Mouse (Mus musculus) intestine, embryonic 14.5 days (tissue): ENCODE measurements at regions not wholly inside any gene's neighbourhood (a gene's known extent, or its start where the extent isn't known, plus 50 kb on each side); places are given as distances from the start of the nearest gene placed in this dataset.

Experiments
- ATAC-seq: fragments of 200-750 bp; cut with Nextera tagmentation; replicated peaks from 2 replicates; pipeline ENCODE4 v1.8.0; 2017; ENCODE audit warnings: low read depth, moderate number of reproducible peaks, moderate TSS enrichment, moderate library complexity; ENCODE audit not compliant: low FRiP score, low TSS enrichment
- DNase-seq: peaks from one replicate; pipeline ENCODE4 v3.0.0-alpha.2; 2018; ENCODE audit warnings: low spot score
- H3K27ac ChIP-seq: fragments of 300-500 bp; sonication (generic); 2 replicates; pipeline ENCODE4 v1.5.1; 2014; ENCODE audit warnings: low read depth, mild to moderate bottlenecking, control low read depth
- H3K27me3 ChIP-seq: fragments of 300-500 bp; sonication (generic); replicated peaks from 2 replicates; pipeline ENCODE4 v1.6.1; 2014; ENCODE audit warnings: low read length, control low read depth; ENCODE audit not compliant: control insufficient read depth, insufficient read depth
- H3K36me3 ChIP-seq: fragments of 300-500 bp; sonication (generic); 2 replicates; pipeline ENCODE4 v1.6.1; 2014; ENCODE audit warnings: low read length, control low read depth; ENCODE audit not compliant: control insufficient read depth, insufficient read depth
- H3K4me1 ChIP-seq: fragments of 300-500 bp; sonication (generic); replicated peaks from 2 replicates; pipeline ENCODE4 v1.6.1; 2014; ENCODE audit warnings: low read length, control low read depth, mixed read lengths; ENCODE audit not compliant: control insufficient read depth, insufficient read depth
- H3K4me2 ChIP-seq: fragments of 300-500 bp; sonication (generic); 2 replicates; pipeline ENCODE4 v1.6.1; 2014; ENCODE audit warnings: low read length
- H3K4me3 ChIP-seq: fragments of 300-500 bp; sonication (generic); 2 replicates; pipeline ENCODE4 v1.5.1; 2014; ENCODE audit warnings: low read depth, low read length, control low read depth, mixed read lengths
- H3K9ac ChIP-seq: fragments of 300-500 bp; sonication (generic); 2 replicates; pipeline ENCODE4 v1.6.1; 2014; ENCODE audit warnings: mild to moderate bottlenecking, low read length
- H3K9me3 ChIP-seq: fragments of 300-500 bp; sonication (generic); 2 replicates; pipeline ENCODE4 v1.6.1; 2016; ENCODE audit warnings: low read length, control low read depth; ENCODE audit not compliant: control insufficient read depth
- whole genome bisulfite sequencing: fragments of 180-500 bp; shearing (Covaris S2); extraction: QIAGEN DNeasy Blood & Tissue Kit; methylation state at CpG from one replicate; pipeline ENCODE4 v1.1.7; 2014; 5-methylcytosine and 5-hydroxymethylcytosine counted together

DNA sequence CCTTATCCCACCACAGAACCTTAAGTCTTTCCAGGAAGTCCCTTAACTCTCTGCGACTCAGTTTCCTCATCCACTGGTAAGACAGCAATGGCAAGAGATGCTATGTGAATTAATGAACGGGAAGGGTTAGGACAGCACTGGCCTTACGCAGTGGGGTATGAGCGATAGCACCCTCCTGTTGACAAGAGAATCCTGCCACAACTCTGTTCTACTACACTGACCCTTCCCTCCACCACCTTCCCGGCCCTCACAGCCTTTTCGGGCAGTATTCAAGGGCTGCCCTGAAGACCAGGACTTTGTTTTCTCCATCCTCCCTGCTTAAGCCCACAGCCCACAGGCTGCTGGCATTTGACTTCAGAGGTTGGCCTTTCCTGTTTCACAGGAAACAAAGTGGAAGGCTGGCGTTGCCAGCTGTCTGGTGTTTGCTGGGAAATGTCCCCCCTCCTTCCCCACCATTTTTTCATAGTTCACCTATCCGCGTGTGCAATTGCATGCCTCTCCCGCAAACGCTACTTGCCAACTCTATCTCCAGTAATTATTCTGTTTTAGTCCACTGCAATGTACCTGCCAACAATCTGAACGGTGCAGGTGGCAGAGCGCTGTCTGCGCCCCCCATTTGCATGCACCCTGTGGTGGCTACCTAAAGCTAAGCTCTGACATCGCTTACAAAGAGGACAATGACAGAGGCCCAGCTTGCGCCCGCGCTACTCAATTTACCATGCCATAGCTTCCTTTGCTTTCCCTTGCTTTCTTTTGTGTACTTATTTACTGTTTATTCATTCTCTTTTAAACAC is 251.2 kb upstream of the Sp8 start:
- H3K27me3 ChIP-seq, result no peaks in the 10 kb centered on the region
- no peak for DNase-seq
- ATAC-seq, result no peak
- no peaks in the 10 kb centered on the region for H3K4me1 ChIP-seq
- 45% methylated on average over 18 of the region's 18 CpGs for WGBS
- no peak overlapping the region for H3K9ac ChIP-seq
- H3K4me3 ChIP-seq, result no peak overlapping the region
- H3K9me3 ChIP-seq, result no peaks in the 10 kb centered on the region
- no peaks in the 10 kb centered on the region for H3K36me3 ChIP-seq
- no peak overlapping the region for H3K27ac ChIP-seq
- H3K4me2 ChIP-seq, result no peak overlapping the region

DNA sequence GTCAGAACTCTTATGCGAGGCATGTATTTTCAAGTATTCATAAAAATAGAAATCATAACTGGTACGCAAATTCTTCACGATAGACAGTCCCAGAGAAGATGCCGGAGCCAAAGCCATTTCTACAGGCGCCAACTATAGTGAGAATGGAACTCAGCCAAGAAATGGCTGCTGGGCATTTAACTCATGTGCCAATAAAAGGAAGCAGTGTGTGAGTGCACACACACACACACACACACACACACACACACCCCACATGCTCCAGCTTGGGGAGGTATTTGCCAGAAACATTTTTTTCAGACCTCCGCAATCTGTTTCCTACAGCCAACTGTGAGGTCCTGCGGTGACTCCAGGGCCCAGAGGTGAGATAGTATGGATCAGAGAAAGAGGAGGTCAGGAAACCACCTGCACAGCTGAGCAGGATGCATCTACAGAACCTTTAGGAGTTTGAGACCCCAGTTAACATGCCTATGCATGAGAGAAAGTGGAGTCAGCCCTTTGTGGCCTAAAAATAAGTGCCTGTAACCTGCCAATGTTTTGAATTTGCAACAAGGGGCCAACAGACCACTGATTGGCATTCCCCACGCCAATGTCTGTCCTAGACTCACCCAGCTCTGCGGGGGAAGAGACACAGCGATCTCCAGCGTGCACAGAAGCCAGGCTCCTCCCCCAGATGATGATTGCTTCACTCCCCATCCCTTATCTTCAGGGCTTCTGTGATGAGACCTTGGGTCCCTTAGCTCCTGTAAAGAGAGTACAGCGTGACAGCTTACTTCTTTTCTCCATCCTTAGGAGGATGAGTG is 262.1 kb upstream of the Sp8 start:
- Histone ChIP-seq H3K9ac (no peak overlapping the region), H3K9me3 (no peaks in the 10 kb centered on the region), H3K4me1 (no peaks in the 10 kb centered on the region), H3K36me3 (no peaks in the 10 kb centered on the region), H3K4me2 (no peak overlapping the region), H3K27ac (no peak overlapping the region), H3K27me3 (no peaks in the 10 kb centered on the region), H3K4me3 (no peak overlapping the region)
- DNase-seq (no peak), ATAC-seq (no peak)
- WGBS, result 76% methylated on average over 12 of the region's 12 CpGs

DNA sequence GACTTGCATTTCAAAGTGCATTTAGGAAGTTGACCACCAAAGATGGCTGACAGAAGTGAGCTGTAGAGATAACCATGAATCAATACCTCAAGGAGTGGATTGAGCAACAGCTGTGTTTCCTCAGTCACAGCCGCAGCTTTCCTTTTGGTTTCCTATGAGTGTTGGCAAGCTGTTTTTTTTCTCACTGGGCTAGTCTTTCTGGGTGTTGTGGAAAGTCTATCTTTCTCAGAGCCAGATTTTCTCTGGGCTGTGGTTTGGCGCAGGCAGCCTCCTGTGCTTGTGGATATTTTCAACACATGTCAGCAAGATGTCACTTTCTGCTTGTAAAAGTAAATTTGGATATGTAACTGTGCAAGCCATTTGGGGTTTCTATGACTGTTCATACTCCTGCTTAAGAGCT is 268.6 kb upstream of the Sp4 start:
- no peak overlapping the region for H3K4me3 ChIP-seq
- H3K9ac ChIP-seq, result no peak overlapping the region
- H3K36me3 ChIP-seq, result no peaks in the 10 kb centered on the region
- no peak overlapping the region for H3K27ac ChIP-seq
- H3K9me3 ChIP-seq, result no peaks in the 10 kb centered on the region
- DNase-seq, result no peak
- no peaks in the 10 kb centered on the region for H3K4me1 ChIP-seq
- 44% methylated on average over 2 of the region's 2 CpGs for WGBS
- ATAC-seq, result no peak
- no peaks in the 10 kb centered on the region for H3K27me3 ChIP-seq
- no peak overlapping the region for H3K4me2 ChIP-seq

DNA sequence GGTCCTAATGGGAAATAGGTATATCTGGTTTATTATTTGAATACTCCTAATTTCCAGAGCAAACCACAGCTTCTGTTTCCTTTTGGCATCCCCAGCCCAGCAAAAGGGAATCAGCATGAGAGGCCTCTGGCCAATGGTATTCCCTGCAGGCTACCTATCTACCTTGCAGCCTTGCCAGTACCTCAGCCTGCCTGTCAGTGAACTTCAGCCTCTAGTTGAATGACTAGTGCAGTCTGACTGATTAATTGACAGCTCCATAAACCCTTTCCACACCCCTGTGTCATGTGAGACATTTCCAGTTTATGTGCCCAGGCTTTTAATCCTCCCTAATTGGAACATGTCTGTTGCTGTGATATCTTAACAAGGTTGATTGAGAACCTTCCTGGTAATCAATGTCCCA is 265.4 kb upstream of the Sp4 start:
- Histone ChIP-seq H3K9me3 (no peaks in the 10 kb centered on the region), H3K27me3 (no peaks in the 10 kb centered on the region), H3K4me1 (no peaks in the 10 kb centered on the region), H3K36me3 (no peaks in the 10 kb centered on the region), H3K4me2 (no peak overlapping the region), H3K4me3 (no peak overlapping the region), H3K9ac (no peak overlapping the region), H3K27ac (no peak overlapping the region)
- ATAC-seq (no peak), DNase-seq (no peak)

DNA sequence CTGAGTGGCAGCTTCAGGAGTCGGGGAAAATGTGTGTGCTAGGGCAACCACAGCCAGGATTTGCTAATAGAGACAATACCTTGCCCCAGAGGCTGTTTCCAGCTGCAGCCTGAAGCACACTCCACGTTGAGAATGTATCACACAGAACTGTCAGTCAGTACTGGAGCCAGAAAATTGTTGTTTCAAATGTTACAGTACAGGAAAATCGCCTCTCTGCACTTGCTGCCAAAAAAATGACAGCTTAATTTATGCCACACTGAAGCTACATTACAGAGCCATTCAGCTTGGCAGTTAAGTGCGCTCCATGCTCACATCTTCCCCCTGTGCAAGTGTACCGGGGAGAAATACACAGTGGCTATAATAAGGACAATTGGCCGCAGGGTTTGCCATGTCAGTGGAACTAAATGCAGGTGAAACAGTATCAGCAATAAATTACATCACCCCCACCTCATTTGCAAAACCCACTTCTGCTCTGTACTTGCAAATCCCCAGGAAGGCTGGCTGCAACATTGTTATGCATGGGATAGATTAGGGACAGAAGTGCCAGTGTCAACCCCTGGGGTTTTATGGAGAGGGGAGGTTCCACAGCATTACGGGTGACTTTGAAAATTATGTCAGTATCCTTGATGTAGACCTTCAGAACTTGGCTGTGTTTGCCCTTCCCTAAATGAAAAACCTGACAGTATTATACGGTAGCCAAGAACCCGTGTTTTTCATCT is 263.3 kb upstream of the Sp4 start:
- Histone ChIP-seq H3K4me2 (no peak overlapping the region), H3K9me3 (no peaks in the 10 kb centered on the region), H3K36me3 (no peaks in the 10 kb centered on the region), H3K27ac (no peak overlapping the region), H3K4me1 (no peaks in the 10 kb centered on the region), H3K9ac (no peak overlapping the region), H3K27me3 (no peaks in the 10 kb centered on the region), H3K4me3 (no peak overlapping the region)
- DNase-seq (no peak), ATAC-seq (no peak; the same call in 1 of the 2 replicates)
- WGBS, result 24% methylated on average over 9 of the region's 9 CpGs

DNA sequence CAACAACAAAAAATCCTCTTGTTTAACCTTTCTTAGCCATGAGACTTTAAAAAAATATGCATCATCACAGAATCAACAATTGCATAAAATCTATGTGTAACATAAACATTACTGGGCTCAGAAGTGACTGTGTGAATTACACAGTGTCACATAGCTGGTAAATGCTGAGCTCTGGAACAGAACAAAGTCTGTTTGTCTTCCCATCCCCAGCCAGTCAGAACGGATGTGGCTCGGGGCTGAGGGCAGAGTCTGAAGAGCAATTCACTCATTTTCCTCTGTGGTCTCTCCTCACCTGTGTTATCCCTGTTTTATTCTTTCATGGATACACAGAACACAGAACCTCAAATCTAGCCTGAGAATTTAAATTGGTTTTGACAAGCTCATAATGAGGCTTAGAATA is 261.0 kb upstream of the Sp4 start:
- Histone ChIP-seq H3K4me3 (no peak overlapping the region), H3K27me3 (no peaks in the 10 kb centered on the region), H3K27ac (no peak overlapping the region), H3K4me2 (no peak overlapping the region), H3K9ac (no peak overlapping the region), H3K4me1 (no peaks in the 10 kb centered on the region), H3K9me3 (no peaks in the 10 kb centered on the region), H3K36me3 (no peaks in the 10 kb centered on the region)
- no peak for DNase-seq
- ATAC-seq, result no peak
- 26% methylated on average over 2 of the region's 2 CpGs for WGBS

DNA sequence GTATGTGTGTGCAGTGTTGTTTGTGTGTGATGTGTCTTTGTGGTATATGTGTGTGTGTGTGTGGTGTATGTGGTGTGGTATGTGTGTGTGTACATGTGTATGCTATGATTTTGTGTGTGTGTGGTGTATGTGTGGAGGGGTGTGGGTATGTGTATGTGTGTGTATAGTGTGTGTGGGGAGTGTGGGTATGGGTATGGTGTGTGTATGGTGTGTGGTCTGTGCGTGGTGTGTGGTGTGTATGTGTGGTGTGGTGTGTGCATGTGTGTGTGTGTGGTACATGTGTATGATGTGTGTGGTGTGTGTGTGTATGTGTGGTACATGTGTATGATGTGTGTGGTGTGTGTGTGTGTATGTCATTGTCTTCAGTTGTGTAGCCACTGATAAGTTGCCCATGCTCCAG is 247.8 kb upstream of the Sp4 start:
- Histone ChIP-seq H3K9me3 (no peaks in the 10 kb centered on the region), H3K9ac (no peak overlapping the region)
- DNase-seq, result no peak

DNA sequence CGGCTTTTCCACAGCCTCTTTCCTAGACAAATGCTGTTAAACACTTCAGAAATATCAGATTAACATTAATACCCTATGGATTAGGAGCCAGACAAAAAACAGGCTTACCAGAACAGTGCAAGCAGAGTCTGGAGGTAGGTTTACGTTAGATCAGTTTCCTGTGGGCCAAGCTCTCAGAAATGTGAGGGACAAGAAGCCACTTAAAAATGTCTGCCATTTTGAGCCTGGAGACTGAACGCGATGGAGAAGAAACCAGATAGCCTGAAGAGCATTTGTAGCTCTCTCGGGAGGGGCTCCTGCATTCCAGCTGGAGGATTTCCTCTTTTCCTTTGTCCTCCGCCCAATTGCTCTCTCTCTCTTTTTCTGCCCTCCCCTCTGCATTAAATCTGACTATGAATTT is 239.1 kb upstream of the Sp4 start:
- ATAC-seq (no peak), DNase-seq (no peak)
- Histone ChIP-seq H3K4me1 (no peaks in the 10 kb centered on the region), H3K4me2 (no peak overlapping the region), H3K9me3 (no peaks in the 10 kb centered on the region), H3K27me3 (no peaks in the 10 kb centered on the region), H3K4me3 (no peak overlapping the region), H3K27ac (no peak overlapping the region), H3K36me3 (no peaks in the 10 kb centered on the region), H3K9ac (no peak overlapping the region)
- WGBS, result 28% methylated on average over 6 of the region's 6 CpGs

More for the DNA sequence above, 247.8 kb upstream of the Sp4 start:
- Histone ChIP-seq H3K4me2 (no peak overlapping the region), H3K36me3 (no peaks in the 10 kb centered on the region), H3K27me3 (no peaks in the 10 kb centered on the region), H3K4me1 (no peaks in the 10 kb centered on the region), H3K4me3 (no peak overlapping the region), H3K27ac (no peak overlapping the region)
- 94% methylated on average over 1 of the region's 1 CpGs for WGBS
- no peak; the same call in 1 of the 2 replicates for ATAC-seq
